Mouse (Mus musculus): ENCODE results near the gene Pnpla7. TPM values are rescaled to one million over a fixed set of nuclear protein-coding genes. Genes with fewer than 3 reads are reported as not detected.

Gene Pnpla7
- total and polyA plus RNA-seq, 2 experiments from 2014 or later: 3.1 to 5.0 TPM

GRCm38 (mm10) chr2:25054221-25055067 lies 78.6 kb downstream of the Pnpla7 start, which contains the start of gene Nsmf:
Gene Nsmf (plus strand): TSS chr2:25054355.
- H3K4me1 ChIP-seq (ENCODE audit: insufficient read depth): peaks cover 13% of the 10 kb centered on the region; the same call in 1 of the 2 replicates
- peaks cover 21% of the 10 kb centered on the region for H3K36me3 ChIP-seq (ENCODE audit: insufficient read depth)
- H3K4me2 ChIP-seq (ENCODE audit: low read depth): peak within 1 kb of the TSS; percentile 95
- no peaks in the 10 kb centered on the region for H3K9me3 ChIP-seq (ENCODE audit: low read length)
- WGBS: 3% methylated on average over 47 of the region's 47 CpGs
- ATAC-seq (peak; percentile 89), DNase-seq (peak; percentile 91)
- peak within 1 kb of the TSS; percentile 91 for H3K4me3 ChIP-seq (ENCODE audit: low read depth, low read length)
- H3K27ac ChIP-seq (ENCODE audit: low read depth, low read length): peak within 1 kb of the TSS; percentile 67
- peak; percentile 48 for TF ChIP-seq CTCF (IDR thresholded peaks at IDR 0.05; ENCODE audit: low read depth)
- no peaks in the 10 kb centered on the region for H3K27me3 ChIP-seq (ENCODE audit: insufficient read depth, low read length)
- H3K9ac ChIP-seq: peak within 1 kb of the TSS; percentile 89

- peak overlapping the region; percentile 67 for H3K27ac ChIP-seq (ENCODE audit: low read depth, low read length)
Observed at GRCm38 (mm10) chr2:25055068-25055405, 79.2 kb downstream of the Pnpla7 start.

GRCm38 (mm10) chr2:25055409-25056155 lies 79.7 kb downstream of the Pnpla7 start:
- peak overlapping the region; percentile 91 for H3K4me3 ChIP-seq (ENCODE audit: low read depth, low read length)
- peak overlapping the region; percentile 67 for H3K27ac ChIP-seq (ENCODE audit: low read depth, low read length)
- no peak for TF ChIP-seq CTCF (IDR thresholded peaks at IDR 0.05; ENCODE audit: low read depth)
- peak overlapping the region; percentile 95 for H3K4me2 ChIP-seq (ENCODE audit: low read depth)
- peaks cover 13% of the 10 kb centered on the region; the same call in 1 of the 2 replicates for H3K4me1 ChIP-seq (ENCODE audit: insufficient read depth)
- no peaks in the 10 kb centered on the region for H3K27me3 ChIP-seq (ENCODE audit: insufficient read depth, low read length)
- no peak for ATAC-seq
- no peaks in the 10 kb centered on the region for H3K9me3 ChIP-seq (ENCODE audit: low read length)
- H3K9ac ChIP-seq: peak overlapping the region; percentile 89
- 72% methylated on average over 21 of the region's 21 CpGs for WGBS
- H3K36me3 ChIP-seq (ENCODE audit: insufficient read depth): peaks cover 33% of the 10 kb centered on the region
- no peak for DNase-seq

More at GRCm38 (mm10) chr2:25055068-25055405, 79.2 kb downstream of the Pnpla7 start:
- H3K4me3 ChIP-seq (ENCODE audit: low read depth, low read length): peak overlapping the region; percentile 91
- peak overlapping the region; percentile 89 for H3K9ac ChIP-seq
- 12% methylated on average over 2 of the region's 2 CpGs for WGBS
- H3K4me2 ChIP-seq (ENCODE audit: low read depth): peak overlapping the region; percentile 95
- peaks cover 27% of the 10 kb centered on the region for H3K36me3 ChIP-seq (ENCODE audit: insufficient read depth)
- peaks cover 13% of the 10 kb centered on the region; the same call in 1 of the 2 replicates for H3K4me1 ChIP-seq (ENCODE audit: insufficient read depth)
- H3K9me3 ChIP-seq (ENCODE audit: low read length): no peaks in the 10 kb centered on the region
- DNase-seq: peak; percentile 85
- H3K27me3 ChIP-seq (ENCODE audit: insufficient read depth, low read length): no peaks in the 10 kb centered on the region
- peak; percentile 63 for ATAC-seq
- TF ChIP-seq CTCF (IDR thresholded peaks at IDR 0.05; ENCODE audit: low read depth): 0 out of 2 replicates have a peak, but pooled peaks have one; percentile 20

GRCm38 (mm10) chr2:25058926-25059325 lies 83.1 kb downstream of the Pnpla7 start:
- 88% methylated on average over 7 of the region's 7 CpGs for WGBS
- H3K4me1 ChIP-seq (ENCODE audit: insufficient read depth): peaks cover 13% of the 10 kb centered on the region; the same call in 1 of the 2 replicates
- peaks cover 60% of the 10 kb centered on the region for H3K36me3 ChIP-seq (ENCODE audit: insufficient read depth)
- no peaks in the 10 kb centered on the region for H3K27me3 ChIP-seq (ENCODE audit: insufficient read depth, low read length)
- H3K9me3 ChIP-seq (ENCODE audit: low read length): no peaks in the 10 kb centered on the region
- DNase-seq (no peak), ATAC-seq (no peak)
- no peak overlapping the region for H3K4me3 ChIP-seq (ENCODE audit: low read depth, low read length)
- no peak overlapping the region for H3K9ac ChIP-seq
- no peak for TF ChIP-seq CTCF (IDR thresholded peaks at IDR 0.05; ENCODE audit: low read depth)
- no peak overlapping the region for H3K27ac ChIP-seq (ENCODE audit: low read depth, low read length)
- no peak overlapping the region for H3K4me2 ChIP-seq (ENCODE audit: low read depth)

- no peak for TF ChIP-seq CTCF (IDR thresholded peaks at IDR 0.05; ENCODE audit: low read depth)
- Histone ChIP-seq H3K4me1 (ENCODE audit: insufficient read depth) (no peaks in the 10 kb centered on the region), H3K36me3 (ENCODE audit: insufficient read depth) (peaks cover 47% of the 10 kb centered on the region), H3K9ac (no peak overlapping the region), H3K4me3 (ENCODE audit: low read depth, low read length) (no peak overlapping the region), H3K27ac (ENCODE audit: low read depth, low read length) (no peak overlapping the region), H3K9me3 (ENCODE audit: low read length) (no peaks in the 10 kb centered on the region), H3K27me3 (ENCODE audit: insufficient read depth, low read length) (no peaks in the 10 kb centered on the region), H3K4me2 (ENCODE audit: low read depth) (no peak overlapping the region)
- DNase-seq (no peak), ATAC-seq (no peak)
- 94% methylated on average over 5 of the region's 5 CpGs for WGBS
Observed at GRCm38 (mm10) chr2:25063523-25063922, 87.7 kb downstream of the Pnpla7 start.

GRCm38 (mm10) chr2:25064285-25064684 lies 88.5 kb downstream of the Pnpla7 start:
- DNase-seq (no peak), ATAC-seq (no peak)
- 93% methylated on average over 1 of the region's 1 CpGs for WGBS
- no peak overlapping the region for H3K4me3 ChIP-seq (ENCODE audit: low read depth, low read length)
- no peaks in the 10 kb centered on the region for H3K27me3 ChIP-seq (ENCODE audit: insufficient read depth, low read length)
- no peak overlapping the region for H3K4me2 ChIP-seq (ENCODE audit: low read depth)
- H3K9ac ChIP-seq: no peak overlapping the region
- no peak for TF ChIP-seq CTCF (IDR thresholded peaks at IDR 0.05; ENCODE audit: low read depth)
- no peak overlapping the region for H3K27ac ChIP-seq (ENCODE audit: low read depth, low read length)
- H3K9me3 ChIP-seq (ENCODE audit: low read length): no peaks in the 10 kb centered on the region
- H3K36me3 ChIP-seq (ENCODE audit: insufficient read depth): peaks cover 40% of the 10 kb centered on the region
- no peaks in the 10 kb centered on the region for H3K4me1 ChIP-seq (ENCODE audit: insufficient read depth)
